Mouse (Mus musculus) hindbrain, embryonic 10.5 days (tissue): ENCODE measurements around the gene Gpr108. TPM values are rescaled to one million over a fixed set of nuclear protein-coding genes. Genes with fewer than 3 reads are reported as not detected.

ENCODE experiments used
- DNase-seq: peaks from one replicate; pipeline ENCODE4 v3.0.0-alpha.2; 2017; ENCODE audit warnings: low spot score
- H3K27ac ChIP-seq: fragments of 300-500 bp; sonication (generic); 2 replicates; pipeline ENCODE4 v1.5.1; 2016; ENCODE audit warnings: mild to moderate bottlenecking, moderate library complexity
- H3K27me3 ChIP-seq: fragments of 300-500 bp; sonication (generic); 2 replicates; pipeline ENCODE4 v1.6.1; 2016; ENCODE audit warnings: mild to moderate bottlenecking; ENCODE audit not compliant: poor library complexity, insufficient read depth, severe bottlenecking
- H3K36me3 ChIP-seq: fragments of 300-500 bp; sonication (generic); 2 replicates; pipeline ENCODE4 v1.6.1; 2016; ENCODE audit warnings: mild to moderate bottlenecking, moderate library complexity
- H3K4me1 ChIP-seq: fragments of 300-500 bp; sonication (generic); replicated peaks from 2 replicates; pipeline ENCODE4 v1.6.1; 2016; ENCODE audit warnings: mild to moderate bottlenecking
- H3K4me3 ChIP-seq: fragments of 300-500 bp; sonication (generic); 2 replicates; pipeline ENCODE4 v1.5.1; 2016; ENCODE audit warnings: mild to moderate bottlenecking, moderate library complexity
- H3K9me3 ChIP-seq: fragments of 300-500 bp; sonication (generic); 2 replicates; pipeline ENCODE4 v1.6.1; 2016; ENCODE audit warnings: mild to moderate bottlenecking, moderate library complexity
- WGBS: fragments of 180-500 bp; shearing (Covaris S2); methylation state at CpG from one replicate; pipeline ENCODE4 v1.1.7; 2016; 5-methylcytosine and 5-hydroxymethylcytosine counted together
- polyA plus RNA-seq: library from polyadenylated mRNA; unstranded; fragments of >200 nt; fragmentation: Nextera tagmentation; extraction: Ambion mirVana; gene quantifications from 2 replicates; pipeline ENCODE4 v1.2.1, GENCODE M21; 2016

The Gpr108 gene
- polyA plus RNA-seq, 1 experiment from 2014 or later = 24.3 TPM

GRCm38 (mm10) chr17:57231321-57231771, 16.9 kb downstream of the Gpr108 start:
- DNase-seq = no peak
- Histone ChIP-seq H3K4me3 (no peak overlapping the region), H3K9me3 (no peaks in the 10 kb centered on the region), H3K4me1 (no peaks in the 10 kb centered on the region; the same call in 1 of the 2 replicates), H3K27me3 (no peaks in the 10 kb centered on the region), H3K27ac (no peak overlapping the region), H3K36me3 (peaks cover 22% of the 10 kb centered on the region)

GRCm38 (mm10) chr17:57230728-57231125, 17.5 kb downstream of the Gpr108 start:
- peaks cover 15% of the 10 kb centered on the region for H3K36me3 ChIP-seq
- H3K4me1 ChIP-seq = no peaks in the 10 kb centered on the region; the same call in 1 of the 2 replicates
- H3K27ac ChIP-seq = no peak overlapping the region
- DNase-seq = no peak
- H3K27me3 ChIP-seq = no peaks in the 10 kb centered on the region
- H3K4me3 ChIP-seq = no peak overlapping the region
- WGBS = 66% methylated on average over 6 of the region's 6 CpGs
- no peaks in the 10 kb centered on the region for H3K9me3 ChIP-seq

- peaks cover 9% of the 10 kb centered on the region for H3K36me3 ChIP-seq
- no peak overlapping the region for H3K4me3 ChIP-seq
- no peaks in the 10 kb centered on the region for H3K9me3 ChIP-seq
- H3K4me1 ChIP-seq = no peaks in the 10 kb centered on the region; the same call in 1 of the 2 replicates
- WGBS = 80% methylated on average over 15 of the region's 15 CpGs
- H3K27me3 ChIP-seq = no peaks in the 10 kb centered on the region
- H3K27ac ChIP-seq = no peak overlapping the region
- DNase-seq = no peak
Observed at GRCm38 (mm10) chr17:57229851-57230727, 18.2 kb downstream of the Gpr108 start.

GRCm38 (mm10) chr17:57228873-57229272, 19.4 kb downstream of the Gpr108 start:
- Histone ChIP-seq H3K27ac (no peak overlapping the region), H3K27me3 (peaks cover 8% of the 10 kb centered on the region; the same call in 1 of the 2 replicates), H3K4me1 (peaks cover 5% of the 10 kb centered on the region; the same call in 1 of the 2 replicates), H3K36me3 (no peaks in the 10 kb centered on the region), H3K9me3 (no peaks in the 10 kb centered on the region), H3K4me3 (no peak overlapping the region)
- 84% methylated on average over 3 of the region's 3 CpGs for WGBS
- no peak for DNase-seq

- H3K9me3 ChIP-seq = no peaks in the 10 kb centered on the region
- H3K4me1 ChIP-seq = peaks cover 5% of the 10 kb centered on the region; the same call in 1 of the 2 replicates
- no peaks in the 10 kb centered on the region for H3K36me3 ChIP-seq
- peaks cover 8% of the 10 kb centered on the region; the same call in 1 of the 2 replicates for H3K27me3 ChIP-seq
- H3K4me3 ChIP-seq = no peak within 1 kb of the TSS
- DNase-seq = no peak
- WGBS = 83% methylated on average over 3 of the region's 3 CpGs
- H3K27ac ChIP-seq = no peak within 1 kb of the TSS
Observed at GRCm38 (mm10) chr17:57228014-57228413, 20.2 kb downstream of the Gpr108 start, which contains the start of gene C3. Gene C3 (minus strand): TSS chr17:57228136.

- 95% methylated on average over 2 of the region's 2 CpGs for WGBS
- Histone ChIP-seq H3K36me3 (no peaks in the 10 kb centered on the region), H3K9me3 (no peaks in the 10 kb centered on the region), H3K4me3 (no peak overlapping the region), H3K27ac (no peak overlapping the region), H3K27me3 (peaks cover 8% of the 10 kb centered on the region; the same call in 1 of the 2 replicates), H3K4me1 (peaks cover 5% of the 10 kb centered on the region; the same call in 1 of the 2 replicates)
- no peak for DNase-seq
Observed at GRCm38 (mm10) chr17:57227468-57227867, 20.8 kb downstream of the Gpr108 start.

GRCm38 (mm10) chr17:57223313-57223712, 24.9 kb downstream of the Gpr108 start:
- WGBS = 85% methylated on average over 9 of the region's 9 CpGs
- DNase-seq = no peak
- H3K36me3 ChIP-seq = no peaks in the 10 kb centered on the region
- H3K27ac ChIP-seq = no peak overlapping the region
- no peaks in the 10 kb centered on the region for H3K9me3 ChIP-seq
- peaks cover 8% of the 10 kb centered on the region; the same call in 1 of the 2 replicates for H3K27me3 ChIP-seq
- H3K4me1 ChIP-seq = peaks cover 9% of the 10 kb centered on the region; the same call in 1 of the 2 replicates
- no peak overlapping the region for H3K4me3 ChIP-seq

GRCm38 (mm10) chr17:57221911-57222310, 26.3 kb downstream of the Gpr108 start:
- Histone ChIP-seq H3K36me3 (no peaks in the 10 kb centered on the region), H3K4me1 (peaks cover 9% of the 10 kb centered on the region; the same call in 1 of the 2 replicates), H3K27me3 (peaks cover 8% of the 10 kb centered on the region; the same call in 1 of the 2 replicates), H3K9me3 (no peaks in the 10 kb centered on the region), H3K27ac (no peak overlapping the region), H3K4me3 (no peak overlapping the region)
- no peak for DNase-seq
- 78% methylated on average over 4 of the region's 4 CpGs for WGBS

- H3K4me3 ChIP-seq = no peak overlapping the region
- peaks cover 8% of the 10 kb centered on the region; the same call in 1 of the 2 replicates for H3K27me3 ChIP-seq
- DNase-seq = peak; percentile 17
- 21% methylated on average over 3 of the region's 3 CpGs for WGBS
- H3K27ac ChIP-seq = no peak overlapping the region
- H3K4me1 ChIP-seq = peaks cover 10% of the 10 kb centered on the region; the same call in 1 of the 2 replicates
- no peaks in the 10 kb centered on the region for H3K36me3 ChIP-seq
- H3K9me3 ChIP-seq = no peaks in the 10 kb centered on the region
Observed at GRCm38 (mm10) chr17:57219884-57220207, 28.4 kb downstream of the Gpr108 start.

- Histone ChIP-seq H3K4me1 (peaks cover 7% of the 10 kb centered on the region; the same call in 1 of the 2 replicates), H3K27me3 (0 out of 2 replicates have a peak, but pooled peaks cover 3% of the 10 kb centered on the region), H3K4me3 (no peak overlapping the region), H3K36me3 (no peaks in the 10 kb centered on the region), H3K9me3 (no peaks in the 10 kb centered on the region), H3K27ac (no peak overlapping the region)
- 25% methylated on average over 11 of the region's 11 CpGs for WGBS
- peak; percentile 71 for DNase-seq
Observed at GRCm38 (mm10) chr17:57219167-57219883, 28.9 kb downstream of the Gpr108 start.

GRCm38 (mm10) chr17:57218335-57218900, 29.8 kb downstream of the Gpr108 start:
- no peaks in the 10 kb centered on the region for H3K36me3 ChIP-seq
- peaks cover 7% of the 10 kb centered on the region; the same call in 1 of the 2 replicates for H3K4me1 ChIP-seq
- 75% methylated on average over 12 of the region's 12 CpGs for WGBS
- no peak overlapping the region for H3K4me3 ChIP-seq
- H3K27ac ChIP-seq = no peak overlapping the region
- DNase-seq = no peak
- H3K27me3 ChIP-seq = no peaks in the 10 kb centered on the region
- no peaks in the 10 kb centered on the region for H3K9me3 ChIP-seq

GRCm38 (mm10) chr17:57214676-57215387, 33.4 kb downstream of the Gpr108 start:
- Histone ChIP-seq H3K36me3 (no peaks in the 10 kb centered on the region), H3K9me3 (no peaks in the 10 kb centered on the region), H3K27ac (no peak overlapping the region), H3K27me3 (no peaks in the 10 kb centered on the region), H3K4me3 (no peak overlapping the region), H3K4me1 (peaks cover 7% of the 10 kb centered on the region; the same call in 1 of the 2 replicates)
- WGBS = 47% methylated on average over 13 of the region's 13 CpGs
- DNase-seq = peak; percentile 12
